Mouse (Mus musculus): Measurements from ENCODE around the gene Slc34a1. TPM values are rescaled to one million over a fixed set of nuclear protein-coding genes. Genes with fewer than 3 reads are reported as not detected.

Gene Slc34a1
- polyA plus RNA-seq, 1 experiment: not detected

DNA sequence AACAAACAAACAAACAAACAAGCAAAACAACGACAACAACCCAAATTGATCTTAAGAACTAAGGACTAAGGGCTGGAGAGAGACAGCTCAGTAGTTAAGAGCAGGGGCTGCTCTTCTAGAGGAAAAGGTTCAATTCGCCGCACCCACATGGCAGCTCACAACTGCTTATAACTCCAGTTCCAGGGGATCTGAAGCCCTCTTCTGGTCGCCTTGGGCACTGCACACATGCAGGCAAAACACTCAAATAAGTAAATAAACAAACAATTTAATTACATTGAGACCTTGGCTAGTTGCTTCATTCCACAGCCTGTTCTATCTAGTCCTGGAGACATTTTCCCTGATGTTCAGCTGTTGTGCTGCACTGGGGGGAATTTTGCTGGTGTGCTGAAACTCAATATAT, 5.1 kb upstream of the Slc34a1 start:
- no peak for TF ChIP-seq GATA1 (IDR thresholded peaks at IDR 0.05; ENCODE audit: low read length)

DNA sequence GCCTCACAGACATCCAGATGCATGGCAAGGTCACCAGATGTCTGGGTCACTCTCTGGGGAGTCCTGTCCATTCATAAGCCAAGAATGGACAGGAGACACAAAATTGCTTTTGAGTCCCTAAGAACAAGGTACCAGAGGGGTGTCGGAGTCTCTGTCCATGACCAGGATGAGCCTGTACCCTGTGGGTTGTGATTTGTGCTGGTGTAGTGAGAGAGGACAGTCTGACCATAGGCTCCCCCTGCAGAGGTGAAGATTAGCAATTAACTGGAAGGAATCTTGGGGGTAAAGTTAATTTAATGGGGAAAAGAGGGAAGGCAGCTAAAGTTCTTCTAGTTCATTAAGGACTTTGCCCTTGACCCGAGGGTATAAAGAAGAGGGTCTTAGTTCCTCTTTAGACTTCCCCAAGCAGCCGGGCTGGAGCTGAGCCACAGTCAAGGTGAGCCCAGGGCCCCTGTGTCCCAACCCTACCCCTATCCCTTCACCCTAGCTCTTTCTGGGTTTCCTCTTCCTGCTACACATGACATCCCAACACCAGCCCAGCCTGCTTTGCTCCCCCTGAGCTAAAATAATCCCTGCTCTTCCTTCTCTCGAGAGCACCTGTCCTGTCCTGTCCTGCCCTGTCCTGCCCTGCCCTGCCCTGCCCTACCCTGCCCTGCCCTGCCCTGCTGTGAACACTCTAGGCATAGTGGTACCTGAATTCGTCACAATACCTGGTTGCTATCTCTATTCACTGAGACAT, 1.5 kb downstream of the Slc34a1 start:
- no peak for TF ChIP-seq GATA1 (IDR thresholded peaks at IDR 0.05; ENCODE audit: low read length)

DNA sequence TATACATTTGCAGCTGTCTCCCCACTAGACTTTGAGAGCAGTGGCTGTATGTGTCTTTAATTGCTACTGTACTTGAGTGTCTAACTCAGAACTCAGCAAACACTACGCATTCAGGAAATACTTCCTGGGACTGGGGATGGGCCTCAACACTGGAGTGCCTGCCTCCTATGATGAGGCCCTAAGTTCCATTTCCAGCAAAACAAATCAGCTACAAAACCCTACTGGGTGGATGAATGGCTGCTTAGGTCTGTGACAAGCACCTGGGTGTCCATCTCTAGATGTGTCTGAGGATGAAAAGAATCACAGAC, 2.0 kb downstream of the Slc34a1 start:
- no peak for TF ChIP-seq GATA1 (IDR thresholded peaks at IDR 0.05; ENCODE audit: low read length)

DNA sequence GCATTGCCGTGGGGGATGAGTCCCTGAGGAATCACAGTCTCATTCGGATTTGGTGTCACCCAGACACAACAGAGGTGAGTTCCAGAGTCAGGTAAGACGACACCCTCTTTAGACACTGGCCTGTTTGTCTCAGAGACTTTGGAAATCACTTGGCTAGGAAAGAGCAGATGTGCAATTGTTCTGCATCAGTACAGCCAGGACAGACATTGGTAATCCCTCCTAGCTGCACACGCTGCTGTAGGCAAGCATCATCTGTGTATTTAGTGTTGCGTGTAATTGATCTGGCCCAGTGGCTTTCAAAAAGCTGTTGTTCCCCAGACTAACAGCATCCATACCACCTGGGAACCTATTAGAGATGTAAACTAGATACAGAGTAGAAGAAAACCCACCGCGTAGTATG, 5.3 kb downstream of the Slc34a1 start:
- TF ChIP-seq GATA1 (IDR thresholded peaks at IDR 0.05; ENCODE audit: low read length): no peak

DNA sequence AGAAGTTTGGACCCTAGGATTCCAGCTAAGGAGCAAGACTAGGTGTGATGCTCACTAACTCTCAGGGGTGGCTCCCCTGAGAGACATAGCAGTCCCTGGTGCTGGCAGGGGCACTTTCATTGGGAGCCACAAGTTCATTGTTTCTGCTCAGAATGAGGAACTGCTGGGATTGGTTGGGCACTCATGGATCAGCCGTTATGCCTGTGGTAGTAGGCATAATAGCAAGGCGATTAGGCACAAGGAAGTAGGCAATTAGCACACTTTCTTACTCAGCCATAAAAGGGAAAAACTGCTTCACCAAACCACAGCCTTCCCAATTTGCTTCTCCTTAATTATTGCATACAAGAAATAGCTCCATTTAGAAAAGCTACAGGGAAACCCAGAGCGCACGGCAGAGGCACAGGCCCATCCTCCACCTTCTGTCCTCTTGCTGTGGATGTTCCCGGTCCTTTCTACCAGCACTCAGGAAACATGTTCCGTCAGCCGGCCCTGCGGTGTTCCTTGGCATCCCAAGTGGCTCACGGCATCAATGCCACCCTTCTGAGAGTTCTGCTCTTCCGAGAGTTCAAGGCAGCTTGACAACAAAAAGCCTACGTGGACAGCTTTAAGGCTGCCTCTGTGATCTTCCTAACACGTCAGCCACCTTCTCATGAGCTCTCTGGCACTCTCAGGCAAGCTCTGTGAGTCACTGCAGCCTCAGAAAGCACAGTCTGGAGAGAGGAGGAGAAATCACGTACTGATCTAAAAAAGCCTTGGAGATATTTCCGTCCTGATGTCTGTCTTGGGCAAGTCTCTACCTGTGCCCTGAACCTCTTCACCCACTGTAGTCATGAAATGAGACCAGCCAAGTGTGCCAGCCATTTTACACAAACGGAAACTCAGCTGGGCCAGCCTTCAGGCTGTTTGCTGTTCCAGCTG, 6.2 kb downstream of the Slc34a1 start:
- TF ChIP-seq GATA1 (IDR thresholded peaks at IDR 0.05; ENCODE audit: low read length): no peak

DNA sequence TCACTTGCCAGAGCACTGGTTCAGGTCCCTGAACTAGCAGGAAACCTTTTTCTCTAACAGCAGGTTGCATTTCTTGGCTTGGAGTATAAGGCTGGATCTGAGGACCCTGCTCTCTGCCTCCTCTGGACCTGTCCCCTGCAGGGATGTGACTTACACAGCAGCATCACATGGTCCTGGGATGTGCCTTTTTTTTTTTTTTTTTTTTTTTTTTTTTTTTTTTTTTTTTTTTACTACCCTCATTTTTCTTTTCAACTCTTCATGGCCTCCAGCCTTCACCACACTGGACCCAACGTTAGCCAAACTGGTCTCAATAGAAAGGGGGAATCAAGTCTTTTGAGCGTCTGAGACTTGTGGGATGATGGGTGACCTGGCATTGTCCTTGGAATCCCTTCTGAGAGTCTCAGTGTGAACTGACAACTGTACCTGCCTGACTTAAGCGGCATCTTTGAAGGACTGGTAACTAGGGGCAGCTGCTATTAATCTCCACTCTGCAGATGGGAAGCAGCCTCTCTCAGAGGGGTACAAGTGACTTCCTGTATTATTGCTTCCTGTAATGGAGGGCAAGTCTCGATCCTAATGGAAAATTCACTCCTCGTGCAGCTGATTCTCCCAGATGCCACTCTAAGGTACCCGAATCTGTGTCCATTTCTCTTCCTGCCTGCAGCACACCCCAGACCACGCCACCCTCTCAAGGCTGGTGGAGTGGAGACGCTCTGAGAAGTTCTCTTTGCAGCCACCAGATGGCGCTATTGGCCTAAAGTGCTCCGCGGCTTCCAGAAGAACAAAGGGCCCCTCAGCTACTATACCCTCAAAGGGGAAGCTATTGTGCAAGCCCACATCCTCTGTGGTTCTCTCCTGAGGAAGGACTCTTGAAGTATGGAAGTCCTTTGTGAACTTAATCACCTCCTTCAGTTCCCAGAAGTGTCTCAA, 7.1 kb downstream of the Slc34a1 start:
- no peak for TF ChIP-seq GATA1 (IDR thresholded peaks at IDR 0.05; ENCODE audit: low read length)

DNA sequence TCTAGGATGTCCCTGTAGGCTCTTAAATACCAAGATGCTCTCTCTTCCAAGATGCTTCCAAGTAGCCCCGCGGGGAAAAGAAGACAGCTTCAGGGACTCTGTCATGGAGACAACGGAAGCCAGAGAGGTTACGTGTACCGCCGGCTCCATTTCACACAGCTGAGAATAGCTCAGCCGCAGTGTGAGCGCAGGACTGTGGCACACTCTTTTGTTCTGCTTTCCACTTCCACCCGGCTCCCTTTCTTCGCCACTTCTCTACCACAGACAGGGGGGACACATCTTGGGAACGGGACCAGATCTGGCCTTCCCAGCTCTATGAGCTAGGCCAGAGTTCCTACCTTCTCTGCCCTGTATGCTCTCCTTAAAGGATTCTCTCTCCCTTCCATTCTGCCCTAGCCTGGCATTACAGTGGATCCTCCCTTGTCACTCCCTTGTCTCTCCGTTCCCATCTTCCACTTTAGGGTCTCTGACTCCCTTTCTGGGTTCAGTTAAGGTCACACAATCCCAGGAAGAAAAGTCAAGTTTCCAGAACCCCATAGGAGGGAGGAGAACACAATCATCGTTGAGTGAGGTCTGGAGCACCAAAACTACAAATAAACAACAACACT, 7.9 kb downstream of the Slc34a1 start:
- TF ChIP-seq GATA1 (IDR thresholded peaks at IDR 0.05; ENCODE audit: low read length): no peak

DNA sequence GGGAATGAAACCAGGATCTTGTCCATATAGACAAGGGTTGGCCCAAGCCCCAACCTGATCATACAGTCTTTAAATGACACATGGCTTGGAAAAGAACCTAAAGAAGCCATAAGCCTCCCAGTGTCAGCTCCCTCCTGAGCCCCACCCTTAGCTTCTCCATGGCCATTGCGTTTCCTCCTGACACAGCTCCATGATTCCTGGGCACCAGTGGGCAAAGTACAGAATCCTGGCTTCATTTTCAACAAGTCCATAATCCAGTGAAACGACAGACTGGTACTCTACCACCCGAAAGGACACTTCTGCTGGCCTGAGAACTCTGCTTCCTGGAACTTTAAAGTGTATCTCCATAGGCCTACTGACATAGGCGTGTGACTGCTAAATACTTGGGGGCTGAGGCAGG, 9.4 kb downstream of the Slc34a1 start:
- TF ChIP-seq GATA1 (IDR thresholded peaks at IDR 0.05; ENCODE audit: low read length): no peak

DNA sequence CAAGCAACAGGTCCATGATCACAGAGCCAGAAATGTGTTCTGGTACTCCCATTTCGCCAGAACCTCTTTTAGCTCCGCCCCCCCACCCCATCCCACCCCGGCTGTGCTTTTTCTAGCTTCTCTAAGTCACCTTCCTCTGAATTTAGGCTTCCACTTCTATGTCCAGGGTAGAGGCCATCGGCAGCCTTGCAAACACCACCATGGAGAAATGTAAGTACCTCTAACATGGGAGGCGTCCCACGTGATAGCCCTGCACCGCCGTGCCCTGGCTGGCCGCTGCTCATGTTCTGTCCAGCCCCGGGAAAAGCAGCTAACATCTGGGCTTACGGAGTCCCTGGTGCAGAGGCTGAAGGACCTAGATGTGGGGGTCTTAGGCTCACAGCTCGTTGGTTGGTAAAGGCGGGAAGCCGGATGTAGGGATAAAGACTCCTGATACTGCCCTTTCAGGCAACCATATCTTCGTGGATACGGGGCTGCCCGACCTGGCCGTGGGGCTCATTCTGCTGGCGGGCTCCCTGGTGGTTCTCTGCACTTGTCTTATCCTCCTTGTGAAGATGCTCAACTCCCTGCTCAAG, 10.6 kb downstream of the Slc34a1 start:
- TF ChIP-seq GATA1 (IDR thresholded peaks at IDR 0.05; ENCODE audit: low read length): no peak

DNA sequence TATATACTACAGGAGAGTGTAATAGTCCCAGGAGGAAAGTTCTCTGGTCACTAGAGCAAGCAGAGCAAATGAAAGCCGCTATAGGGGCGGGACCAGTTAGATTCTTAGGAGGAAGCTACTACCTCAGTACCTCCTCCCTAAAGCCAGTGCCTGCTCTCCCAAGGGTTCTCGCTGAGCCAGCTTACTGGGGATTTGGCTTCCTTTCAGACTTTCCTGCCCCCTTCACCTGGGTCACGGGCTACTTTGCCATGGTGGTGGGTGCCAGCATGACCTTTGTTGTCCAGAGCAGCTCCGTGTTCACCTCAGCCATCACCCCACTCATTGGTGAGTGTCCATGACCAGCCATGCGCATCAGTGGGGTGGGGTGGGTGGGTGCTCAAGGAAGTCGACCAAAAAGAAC, 13.8 kb downstream of the Slc34a1 start:
- TF ChIP-seq GATA1 (IDR thresholded peaks at IDR 0.05; ENCODE audit: low read length): no peak

DNA sequence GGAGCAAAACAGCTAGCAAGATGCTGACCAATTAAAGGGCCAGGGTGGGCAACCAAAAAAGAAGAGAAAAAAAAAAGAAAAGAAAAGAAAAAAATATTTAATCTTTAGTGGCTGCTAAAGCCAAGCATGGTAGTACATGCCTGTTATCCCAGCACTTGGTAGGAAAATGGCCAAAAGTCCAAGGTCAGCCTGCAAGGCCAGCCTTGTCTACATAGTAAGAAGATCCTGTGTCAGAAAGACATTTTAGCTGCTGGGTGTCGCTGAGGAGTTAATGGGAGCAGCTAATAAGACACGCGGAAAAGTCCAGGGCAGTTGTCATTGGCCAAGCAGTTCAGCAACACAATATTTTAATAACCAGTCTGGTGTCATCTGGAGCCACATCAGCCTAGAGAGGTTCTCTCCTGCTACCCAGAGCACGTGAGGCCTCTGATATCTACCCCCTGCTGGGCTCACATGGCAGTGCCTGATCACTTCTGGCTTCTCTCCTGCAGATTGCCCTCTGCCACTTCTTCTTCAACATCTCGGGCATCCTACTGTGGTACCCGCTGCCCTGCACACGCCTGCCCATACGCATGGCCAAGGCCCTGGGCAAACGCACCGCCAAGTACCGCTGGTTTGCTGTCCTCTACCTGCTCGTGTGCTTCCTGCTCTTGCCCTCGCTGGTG, 14.8 kb downstream of the Slc34a1 start:
- no peak for TF ChIP-seq GATA1 (IDR thresholded peaks at IDR 0.05; ENCODE audit: low read length)

DNA sequence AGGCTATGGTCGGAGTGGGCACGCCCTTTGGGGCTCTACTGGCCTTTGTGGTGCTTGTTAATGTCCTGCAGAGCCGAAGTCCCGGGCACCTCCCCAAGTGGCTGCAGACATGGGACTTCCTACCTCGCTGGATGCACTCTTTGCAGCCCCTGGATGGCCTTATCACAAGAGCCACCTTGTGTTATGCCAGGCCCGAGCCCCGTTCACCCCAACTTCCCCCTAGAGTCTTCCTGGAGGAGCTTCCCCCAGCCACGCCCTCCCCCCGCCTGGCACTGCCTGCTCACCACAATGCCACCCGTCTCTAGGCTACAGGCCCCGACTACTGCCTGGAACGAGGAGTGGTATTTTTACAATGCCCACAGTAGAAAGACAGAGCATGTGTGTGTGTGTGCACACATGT, 15.3 kb downstream of the Slc34a1 start:
- TF ChIP-seq GATA1 (IDR thresholded peaks at IDR 0.05; ENCODE audit: low read length): no peak

DNA sequence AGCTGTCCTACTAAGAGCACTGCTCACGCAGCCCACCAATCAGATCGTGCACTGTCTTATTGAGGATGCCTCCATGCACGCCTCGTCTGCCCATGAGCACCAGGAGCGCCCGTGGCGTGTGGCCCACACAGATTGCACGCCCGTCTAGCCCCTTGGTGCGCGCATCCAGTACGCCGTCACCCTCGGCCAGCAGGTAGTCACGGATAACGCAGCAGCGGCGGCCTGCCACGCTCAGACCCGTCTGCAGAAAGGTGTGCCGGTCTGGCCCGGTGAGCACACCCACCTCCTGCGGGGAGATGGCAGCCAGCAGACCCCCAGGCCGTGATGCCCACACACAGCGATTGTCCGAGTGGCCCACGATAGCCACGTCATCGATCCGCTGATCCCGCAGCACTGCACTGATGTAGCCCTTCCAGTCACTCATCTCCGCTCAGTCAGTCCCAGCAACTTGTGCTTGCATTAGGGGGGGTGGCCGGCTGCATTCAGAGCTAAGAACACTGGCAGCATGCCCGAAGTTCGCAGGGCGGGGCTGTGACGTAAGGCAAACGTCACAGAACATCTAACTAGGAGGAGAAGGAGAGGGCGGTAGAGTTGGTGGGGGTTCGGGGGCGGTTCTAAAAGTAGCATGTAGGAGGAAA, 16.9 kb downstream of the Slc34a1 start, which contains the start of gene Pfn3:
TSS of gene Pfn3 (minus strand) at position 490 of the 638 bp plus-strand sequence.
- no peak for TF ChIP-seq GATA1 (IDR thresholded peaks at IDR 0.05; ENCODE audit: low read length)

DNA sequence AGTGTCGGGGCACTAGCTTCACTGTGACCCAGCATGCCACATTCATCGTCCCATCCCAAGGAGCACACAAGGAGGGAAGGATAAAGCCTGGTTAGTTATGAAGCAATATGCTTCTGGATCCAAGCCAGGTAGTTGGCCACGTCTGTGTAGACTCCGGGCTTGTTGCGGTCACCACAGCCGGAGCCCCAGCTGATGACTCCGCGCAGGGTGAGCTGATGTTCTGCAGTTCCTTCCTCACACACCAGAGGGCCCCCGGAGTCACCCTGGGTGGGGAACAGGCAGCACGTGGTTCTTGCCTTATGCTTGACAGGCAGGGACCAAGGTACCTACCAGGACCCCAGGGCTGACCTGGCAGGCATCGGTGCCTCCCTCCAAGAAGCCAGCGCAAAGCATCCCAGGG, 20.0 kb downstream of the Slc34a1 start:
- TF ChIP-seq GATA1 (IDR thresholded peaks at IDR 0.05; ENCODE audit: low read length): no peak

Data from G1E-ER4 (cell line).